Comparison of ENCODE assay signal across 18 mouse cellular contexts in genomic region chr1:125652836-125653594, GRCm38 (mm10). TPM values are rescaled to one million over a fixed set of nuclear protein-coding genes. Genes with fewer than 3 reads are reported as not detected.
"Had no signal": no experiment of that assay in that cellular context is flagged by ENCODE, and none has a peak within 500 bp of the region (broad histone marks: within the 10 kb centered on the region; RNA-seq: fewer than 3 reads in every experiment).

No protein-coding gene starts in this region.

- ATAC-seq: liver, embryonic 12.5 days; midbrain, embryonic 15.5 days had no signal

- H3K4me1 ChIP-seq: limb, embryonic 13.5 days; liver, embryonic 12.5 days; midbrain, embryonic 15.5 days; neural tube, embryonic 13.5 days had no signal

- H3K27me3 ChIP-seq: limb, embryonic 13.5 days; liver, embryonic 12.5 days; midbrain, embryonic 15.5 days; neural tube, embryonic 13.5 days had no signal

- H3K9ac ChIP-seq: limb, embryonic 13.5 days; liver, embryonic 12.5 days; lung, embryonic 14.5 days; midbrain, embryonic 15.5 days; neural tube, embryonic 13.5 days had no signal

- H3K4me2 ChIP-seq: limb, embryonic 13.5 days; liver, embryonic 12.5 days; lung, embryonic 14.5 days; midbrain, embryonic 11.5 days; midbrain, embryonic 15.5 days; neural tube, embryonic 13.5 days had no signal

- H3K27ac ChIP-seq: kidney, postnatal 0 days; limb, embryonic 13.5 days; liver, embryonic 12.5 days; midbrain, embryonic 15.5 days; neural tube, embryonic 13.5 days had no signal

- H3K36me3 ChIP-seq: limb, embryonic 13.5 days; liver, embryonic 12.5 days; midbrain, embryonic 15.5 days; neural tube, embryonic 13.5 days had no signal

- DNase-seq: kidney, postnatal 36 days; left cerebral cortex, postnatal 4 days; lung, embryonic 14.5 days; lung, postnatal 10 days; lung, postnatal 4 days; retina, postnatal 1 day; right cerebral cortex, postnatal 4 days; spleen, adult 18-20 months; thymus, adult 18-20 months; thymus, postnatal 14 days had no signal

- H3K9me3 ChIP-seq: limb, embryonic 13.5 days; liver, embryonic 12.5 days; midbrain, embryonic 15.5 days; neural tube, embryonic 13.5 days had no signal

- H3K4me3 ChIP-seq: limb, embryonic 13.5 days; liver, embryonic 12.5 days; midbrain, embryonic 15.5 days; neural tube, embryonic 13.5 days had no signal

RNA-seq across cellular contexts. Expression of gene Gpr39, which starts 23.8 kb away (rescaled TPM):
- total RNA-seq: left cerebral cortex, postnatal 4 days; megakaryocyte, adult 5-6 weeks; monocyte, adult 5-6 weeks had no signal
- polyA plus RNA-seq: limb, embryonic 13.5 days; midbrain, embryonic 11.5 days; midbrain, embryonic 15.5 days; neural tube, embryonic 13.5 days had no signal
